Mouse (Mus musculus): ENCODE measurements at regions not wholly inside any gene's neighbourhood (a gene's known extent, or its start where the extent isn't known, plus 50 kb on each side); places are given as distances from the start of the nearest gene placed in this dataset.

DNA sequence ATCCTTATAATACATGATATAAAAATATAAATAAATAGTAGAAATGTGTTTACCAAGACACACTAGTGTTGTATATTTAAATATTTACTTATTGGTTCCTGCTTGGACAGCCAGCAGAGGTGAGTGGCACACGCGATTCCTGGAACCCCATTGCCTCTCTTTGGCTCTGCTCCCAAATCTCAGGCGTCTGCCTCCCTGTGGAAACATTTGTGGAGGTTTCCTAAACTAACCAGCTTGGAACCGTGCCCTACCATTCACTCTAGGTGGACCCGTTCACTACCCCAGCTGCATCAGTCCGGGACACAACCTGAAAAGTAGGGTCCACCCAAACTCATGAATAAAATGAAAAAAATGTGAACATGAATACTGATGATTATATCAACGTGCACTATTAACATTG, 404.0 kb upstream of the Defb41 start:
- DNase-seq, result no peak

DNA sequence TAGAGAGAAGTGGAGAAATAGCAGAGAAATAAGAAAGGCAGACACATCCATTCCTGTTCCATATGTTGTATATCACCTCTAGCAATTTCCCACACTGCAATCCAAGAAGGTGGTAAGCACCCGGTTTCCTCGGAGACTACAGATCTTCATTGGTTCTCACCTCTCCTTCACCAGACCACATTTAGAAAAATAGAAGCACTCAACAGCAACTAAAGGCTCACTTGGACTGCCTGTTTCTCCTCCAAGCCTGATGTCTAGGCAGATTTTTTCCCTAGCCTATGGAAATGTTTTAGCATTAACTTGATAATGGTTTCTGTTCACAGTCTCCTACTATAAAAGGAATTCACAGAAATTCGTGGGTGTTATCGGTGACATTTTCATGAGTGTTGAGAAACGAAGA, 403.3 kb upstream of the Defb41 start:
- DNase-seq, result no peak

DNA sequence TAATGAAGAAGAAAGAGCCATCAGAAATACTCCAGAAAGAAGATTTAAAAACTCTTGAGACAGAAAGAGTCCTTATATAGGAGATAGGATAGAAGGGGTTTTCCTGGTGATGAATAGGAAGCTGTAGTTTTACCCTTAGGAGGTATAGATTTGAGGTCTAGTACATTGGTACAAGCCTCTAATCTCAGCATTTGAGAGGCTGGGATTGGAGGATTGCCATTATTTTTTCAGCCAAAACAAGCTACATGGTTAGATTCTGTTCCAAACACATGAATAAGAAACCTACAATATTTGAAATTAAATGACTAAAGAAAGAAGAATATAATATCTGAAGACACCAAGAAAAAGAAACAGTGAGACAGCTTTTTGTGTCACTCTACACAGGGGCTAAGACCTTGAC, 375.9 kb upstream of the Defb41 start:
- DNase-seq, result no peak

DNA sequence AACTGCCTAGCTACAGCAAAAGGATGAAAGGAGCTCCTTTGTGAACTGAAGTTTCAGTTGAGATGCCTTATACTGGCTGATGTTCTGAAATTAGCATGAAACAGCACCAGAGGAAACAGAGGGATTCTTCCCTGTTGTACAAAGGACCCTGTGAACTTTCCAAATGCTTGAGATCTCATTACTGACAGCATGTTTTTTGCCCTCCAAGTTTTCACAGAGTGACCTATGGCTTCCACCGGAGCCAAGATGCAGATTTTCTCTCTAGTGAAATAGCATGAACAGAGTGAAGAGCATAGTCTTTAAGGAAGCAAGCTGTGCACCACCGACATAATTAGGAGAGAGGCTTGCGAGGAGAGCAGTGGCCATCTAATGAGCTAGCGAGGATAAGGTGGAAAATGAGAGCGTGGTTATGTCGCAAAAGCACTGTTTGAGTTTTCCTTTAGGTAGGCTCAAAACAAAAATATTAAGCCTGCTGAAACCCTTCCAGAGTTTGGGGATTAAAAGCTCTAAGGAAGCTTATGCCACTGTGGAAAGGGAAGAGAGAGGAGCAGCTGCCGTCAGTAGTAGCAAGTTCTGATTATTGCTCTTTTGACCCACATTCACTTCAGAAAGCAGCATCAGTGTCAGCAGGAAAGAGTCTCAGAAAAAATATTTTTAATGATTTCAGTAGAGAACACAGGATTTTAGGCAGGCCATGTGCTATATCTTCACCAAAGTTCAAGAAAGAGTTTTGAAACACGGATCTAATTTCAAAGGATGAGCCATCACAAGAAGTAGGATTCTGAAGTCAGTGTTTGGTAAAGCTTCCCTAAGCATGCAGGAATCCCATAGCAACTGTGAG, 374.7 kb upstream of the Defb41 start:
- no peak for DNase-seq

DNA sequence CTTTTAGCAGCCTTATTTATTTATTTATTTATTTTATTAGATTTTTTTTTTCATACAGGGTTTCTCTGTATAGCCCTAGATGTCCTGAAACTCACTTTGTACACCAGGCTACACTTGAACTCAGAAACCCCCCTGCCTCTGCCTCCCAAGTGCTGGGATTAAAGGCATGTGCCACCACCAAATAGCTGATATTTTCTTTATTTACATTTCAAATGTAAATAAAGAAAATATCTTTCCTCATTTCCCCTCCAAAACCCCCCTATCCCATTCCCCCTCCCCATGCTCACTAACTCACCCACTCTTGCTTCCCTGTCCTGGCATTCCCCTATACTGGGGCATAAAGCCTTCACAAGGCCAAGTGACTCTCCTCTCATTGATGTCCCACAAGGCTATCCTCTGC, 372.4 kb upstream of the Defb41 start:
- DNase-seq, result no peak

DNA sequence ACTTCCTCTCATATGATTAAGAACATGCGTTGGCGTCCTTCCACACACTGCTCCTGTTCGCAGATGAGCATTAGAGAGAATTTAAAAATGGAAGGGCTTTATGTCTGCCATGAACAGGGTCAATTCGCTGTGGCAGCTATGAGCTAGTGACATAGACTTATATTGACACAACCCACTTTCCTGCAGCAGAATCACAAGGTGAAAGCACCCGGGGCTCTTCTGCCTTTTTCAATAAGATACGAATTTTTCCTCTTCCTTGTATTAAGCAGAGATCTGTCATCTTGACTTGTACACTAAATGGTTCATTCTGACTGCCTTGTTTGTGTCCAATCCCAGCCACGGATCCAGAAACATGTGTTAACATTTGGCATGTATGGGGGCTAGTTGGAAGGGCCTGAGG, 345.3 kb upstream of the Defb41 start:
- no peak for DNase-seq

DNA sequence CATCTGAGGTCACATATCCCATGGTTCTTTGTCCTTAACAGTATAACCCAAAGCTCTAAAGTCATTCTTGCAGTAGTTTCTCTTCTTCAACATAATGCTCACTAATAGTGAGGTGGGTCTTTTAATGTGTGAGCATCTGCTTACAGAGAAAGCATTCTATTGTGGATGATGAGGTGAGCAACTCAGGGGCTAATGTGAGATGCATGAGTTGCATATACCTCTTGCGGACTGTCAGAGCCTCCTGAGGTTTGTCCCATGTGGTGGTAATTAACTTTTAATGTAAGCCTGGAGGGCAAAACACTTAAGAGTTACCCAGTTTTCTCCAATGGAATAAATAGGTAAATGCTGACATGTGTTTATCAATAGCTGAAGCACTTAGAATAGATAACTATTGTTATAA, 334.9 kb upstream of the Defb41 start:
- no peak for DNase-seq

DNA sequence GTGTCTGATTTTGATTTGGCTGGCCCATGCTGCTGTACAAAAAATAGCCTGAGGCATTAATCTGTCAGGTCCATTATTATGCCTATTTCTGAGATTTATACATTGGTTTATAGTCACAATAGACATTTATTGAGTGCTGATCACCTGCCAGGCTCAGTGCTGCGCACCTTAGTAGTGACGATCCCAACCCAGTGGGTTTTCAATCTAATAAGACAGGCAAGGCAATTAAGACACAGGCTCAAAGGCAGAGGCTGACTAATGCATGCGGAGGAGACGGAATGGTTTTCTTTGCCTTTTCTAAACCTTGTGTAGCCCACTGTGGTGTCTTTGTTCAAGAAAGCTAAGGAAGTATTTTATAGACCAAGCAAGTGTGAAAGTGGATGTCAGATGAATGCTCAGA, 334.0 kb upstream of the Defb41 start:
- DNase-seq, result no peak

DNA sequence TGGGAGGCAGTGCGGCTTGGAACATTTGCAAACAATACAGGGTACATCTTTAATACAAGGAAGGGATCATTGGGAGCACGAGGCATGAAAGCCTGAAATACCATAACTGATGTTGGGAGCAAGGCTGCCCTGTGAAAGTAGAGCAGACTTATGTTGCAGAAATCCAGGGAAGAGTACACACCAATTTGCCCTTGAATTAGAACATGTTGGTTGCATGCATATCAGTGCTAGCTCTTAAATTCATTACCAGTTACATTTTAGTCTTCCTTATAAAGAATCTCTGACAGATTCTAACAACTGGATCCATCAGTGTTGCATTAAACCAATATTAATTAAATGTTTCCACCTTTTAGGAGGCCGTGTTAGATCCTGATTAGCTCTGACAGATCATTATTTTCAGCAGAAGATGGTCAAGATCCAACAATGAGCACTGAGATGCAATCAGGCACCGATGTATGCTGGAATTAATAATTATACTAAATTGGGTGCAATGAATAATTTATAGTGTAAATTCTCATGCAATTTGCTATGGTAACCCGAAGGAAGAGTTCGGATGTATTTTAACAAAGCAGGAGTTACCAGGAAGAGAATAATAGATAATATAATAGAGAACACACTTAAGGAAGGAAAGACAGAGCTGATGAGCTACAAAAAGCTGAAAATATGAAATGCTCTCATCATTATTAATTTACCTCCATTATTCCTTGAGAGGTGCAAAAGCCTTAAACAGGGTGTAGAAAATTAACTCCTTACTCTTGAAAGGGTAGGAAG, 318.6 kb upstream of the Defb41 start:
- no peak for DNase-seq

DNA sequence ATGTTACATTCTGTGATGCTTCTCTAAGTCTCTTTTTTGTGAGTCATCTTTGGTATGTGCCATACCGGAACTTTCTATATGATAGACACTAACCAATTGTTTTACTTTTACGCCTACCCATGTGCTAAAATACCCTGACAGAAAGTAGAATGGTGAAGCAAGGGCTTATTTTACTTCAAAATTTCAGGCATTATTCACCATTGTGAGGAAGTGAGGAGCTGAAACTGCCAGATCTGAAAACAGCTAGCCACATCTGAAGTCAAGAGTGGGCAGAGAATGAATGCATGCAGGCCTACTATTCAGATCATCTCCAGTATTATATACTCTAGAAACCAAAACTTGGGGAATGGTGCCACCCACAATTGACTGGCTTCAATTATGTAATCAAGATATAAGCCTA, 313.7 kb upstream of the Defb41 start:
- DNase-seq, result no peak

DNA sequence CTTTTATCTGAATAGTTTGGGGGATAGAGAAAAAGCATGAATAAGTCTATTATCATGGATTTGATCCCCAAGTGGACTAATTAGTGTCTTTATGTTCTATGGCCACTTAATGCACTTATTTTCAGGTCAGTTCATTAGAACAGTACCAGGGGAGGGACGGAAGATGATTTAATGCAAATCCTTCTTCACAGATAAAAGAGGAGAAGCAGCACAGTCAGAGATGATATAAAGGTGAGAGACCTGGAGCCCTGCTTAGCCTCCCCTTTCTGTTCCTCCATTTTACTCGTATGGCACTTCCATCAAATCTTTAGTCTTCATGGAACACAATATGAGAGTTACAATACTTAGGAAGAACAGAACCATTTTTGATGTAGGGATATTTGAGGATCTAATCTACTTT, 302.1 kb upstream of the Defb41 start:
- no peak for DNase-seq

DNA sequence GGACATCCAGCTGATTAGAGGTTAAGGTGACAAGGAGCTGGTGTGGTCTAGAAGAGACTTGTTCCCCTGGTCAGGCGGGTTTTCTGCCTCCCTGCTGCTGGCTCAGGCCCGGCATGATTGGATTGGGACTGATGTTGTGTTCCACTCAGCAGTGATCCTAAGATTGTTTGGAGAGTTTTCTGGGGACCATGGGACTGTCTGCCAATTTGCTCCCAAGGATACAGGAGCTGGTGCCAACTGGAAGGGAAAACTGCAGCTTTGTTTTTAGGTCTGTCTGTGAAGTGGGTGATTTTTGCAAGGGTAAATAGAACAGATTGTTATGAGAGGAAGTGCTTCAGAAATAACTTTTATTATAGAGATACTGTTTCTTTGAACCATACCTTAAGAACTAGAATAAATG, 286.3 kb upstream of the Defb41 start:
- peak; percentile 1 for DNase-seq

DNA sequence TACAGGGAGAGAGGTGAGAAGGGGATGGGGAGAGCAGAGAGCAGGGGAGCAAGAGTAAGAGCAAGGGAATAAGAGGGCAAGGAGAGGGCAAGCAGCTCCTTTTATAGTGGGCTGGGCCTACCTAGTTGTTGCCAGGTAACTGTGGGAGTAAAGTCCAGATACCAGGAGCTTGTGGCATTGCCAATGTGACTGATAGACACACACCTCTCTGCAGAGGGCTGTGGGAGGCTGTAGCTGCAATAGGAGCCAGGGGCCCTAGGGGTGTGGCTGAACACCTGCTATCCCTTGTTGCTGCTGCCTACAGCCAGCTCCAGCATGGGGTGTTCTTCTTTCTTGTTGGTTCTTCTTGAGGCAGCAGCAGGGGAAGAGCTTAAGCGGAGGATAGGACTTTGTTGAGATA, 266.8 kb upstream of the Defb41 start:
- DNase-seq, result no peak

DNA sequence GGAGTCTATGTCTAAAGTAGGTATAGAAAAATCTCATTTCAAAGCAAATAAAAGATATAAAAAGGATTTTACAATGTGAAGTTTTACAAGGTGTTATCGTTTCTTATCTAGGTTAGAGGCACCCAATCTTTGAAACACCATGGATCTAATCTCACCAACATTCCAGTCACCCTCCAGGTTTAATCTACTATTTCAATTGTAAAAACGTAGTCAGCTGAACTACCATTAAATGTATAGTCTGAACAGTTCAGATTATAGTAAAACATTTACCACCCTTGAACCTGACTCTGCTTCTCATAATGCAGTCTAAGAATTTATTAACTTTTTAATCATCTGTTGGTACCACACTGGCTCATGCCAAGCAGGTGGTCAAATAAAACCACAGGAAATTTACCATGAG, 259.5 kb upstream of the Defb41 start:
- DNase-seq, result no peak

DNA sequence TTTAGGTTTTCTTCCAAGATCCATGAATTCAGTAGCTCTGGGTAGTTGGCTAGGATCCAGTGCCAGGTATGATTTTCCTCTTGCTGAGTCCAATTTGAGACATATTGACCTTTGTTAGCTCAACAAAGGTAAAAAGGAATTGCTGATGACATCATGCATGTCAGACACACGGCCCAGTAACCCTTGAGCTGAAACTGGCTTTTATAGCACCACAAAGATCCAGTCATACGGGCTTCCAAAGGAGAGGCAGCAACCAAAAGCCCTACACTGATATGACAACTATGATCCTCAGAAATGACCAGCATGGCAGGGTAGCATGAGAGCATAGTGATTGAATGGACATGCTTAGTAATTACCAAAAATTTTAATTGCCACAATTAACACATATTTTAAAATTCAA, 258.0 kb upstream of the Defb41 start:
- no peak for DNase-seq

DNA sequence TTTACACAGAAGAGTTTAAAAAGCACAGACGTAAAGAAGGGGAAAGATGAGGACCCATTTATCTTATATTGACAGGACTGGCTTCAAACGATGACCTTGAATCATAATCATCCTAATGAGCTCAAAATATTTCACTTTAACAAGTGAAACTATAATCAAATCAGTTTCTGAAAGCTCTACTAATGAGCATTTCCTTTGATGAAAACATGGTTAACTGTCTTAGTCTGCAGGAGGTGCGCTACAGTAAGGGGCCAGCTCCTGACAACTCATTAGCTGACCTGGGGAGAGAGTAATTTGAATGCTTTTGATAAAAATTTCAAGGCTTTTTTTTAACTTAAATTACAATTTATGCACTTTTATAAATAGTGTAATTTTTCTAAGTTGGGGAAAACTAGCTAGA, 247.8 kb upstream of the Defb41 start:
- DNase-seq, result no peak

DNA sequence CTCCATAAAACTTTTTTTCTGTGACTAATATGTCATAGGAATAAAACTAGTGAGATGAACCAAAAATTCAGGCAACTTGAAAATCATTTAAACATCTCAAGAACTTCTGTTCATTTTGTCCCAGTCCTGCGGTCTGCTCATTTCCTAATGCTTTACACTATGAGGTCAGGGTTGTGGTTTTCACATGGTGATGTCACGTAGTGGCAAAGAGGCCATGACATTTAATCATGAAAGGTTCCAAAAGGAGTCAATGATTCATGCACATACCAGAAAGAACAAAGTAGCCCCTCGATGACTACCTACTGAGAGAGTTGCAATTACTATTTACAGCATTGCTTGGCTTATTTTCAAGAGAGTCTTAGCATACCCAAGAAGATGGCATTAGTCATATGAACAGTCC, 233.6 kb upstream of the Defb41 start:
- peak; percentile 80 for DNase-seq

DNA sequence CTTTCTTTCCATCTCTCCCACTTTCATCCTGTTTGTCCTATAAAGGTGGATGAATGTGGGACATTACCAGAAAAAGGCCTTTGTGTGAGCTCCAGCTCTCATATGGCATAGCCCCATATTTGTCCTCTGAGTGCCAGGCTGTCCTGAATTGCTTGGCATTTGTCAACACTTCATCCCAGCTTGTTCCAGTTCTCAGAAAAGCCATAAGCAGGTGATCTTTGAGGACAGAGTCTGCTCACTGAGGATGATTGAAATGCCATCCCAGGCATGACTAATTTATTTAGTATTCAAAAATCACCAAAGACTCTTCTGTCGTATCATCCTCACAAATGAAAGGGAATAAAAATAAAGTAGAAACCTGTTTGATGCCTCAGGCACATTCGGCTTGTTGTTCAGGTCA, 203.6 kb upstream of the Defb41 start:
- no peak for DNase-seq

DNA sequence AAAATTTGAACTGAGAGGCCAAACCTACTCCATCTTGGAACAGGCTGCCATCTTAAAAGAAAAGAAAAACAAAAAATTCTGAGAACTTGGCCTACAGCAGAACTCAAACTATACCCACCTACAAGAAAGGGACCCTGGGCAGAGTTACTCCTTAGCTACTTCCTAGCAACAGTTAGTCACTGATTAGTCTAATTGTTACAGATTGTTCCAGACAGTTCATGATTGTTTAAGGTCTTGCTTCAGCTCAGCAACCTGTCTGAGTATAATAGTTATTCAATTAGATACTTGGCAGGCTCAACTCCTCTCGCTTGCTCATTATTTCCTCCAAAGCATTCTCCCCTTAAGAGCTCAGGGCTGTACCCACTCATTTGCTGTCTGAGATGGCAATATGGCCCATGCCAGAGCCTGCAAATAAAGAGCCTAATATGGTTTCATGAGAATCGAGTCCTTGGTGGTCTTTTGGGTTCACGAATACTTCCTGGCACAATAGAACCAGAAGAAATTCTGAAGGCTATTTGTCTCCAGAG, 200.4 kb upstream of the Defb41 start:
- no peak for DNase-seq

DNA sequence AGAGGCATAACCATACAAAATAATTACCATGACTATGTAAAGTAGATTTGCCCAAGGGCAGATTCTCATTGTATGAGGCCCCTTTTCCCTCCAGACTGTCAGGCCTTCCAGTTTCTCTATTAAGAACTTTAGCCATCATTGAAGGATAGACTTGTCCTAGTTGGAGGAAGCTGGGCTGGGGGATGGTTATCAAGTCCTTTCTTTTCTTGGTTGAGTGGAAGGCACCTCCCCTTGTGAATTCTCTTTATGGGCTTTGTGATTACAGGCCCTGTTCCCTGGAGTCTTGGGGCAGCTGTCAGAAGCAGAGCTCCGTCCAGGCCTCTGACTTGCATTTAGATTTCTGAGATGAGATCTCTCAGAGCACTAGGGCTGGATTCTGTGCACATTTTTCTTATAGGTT, 198.3 kb upstream of the Defb41 start:
- no peak for DNase-seq

DNA sequence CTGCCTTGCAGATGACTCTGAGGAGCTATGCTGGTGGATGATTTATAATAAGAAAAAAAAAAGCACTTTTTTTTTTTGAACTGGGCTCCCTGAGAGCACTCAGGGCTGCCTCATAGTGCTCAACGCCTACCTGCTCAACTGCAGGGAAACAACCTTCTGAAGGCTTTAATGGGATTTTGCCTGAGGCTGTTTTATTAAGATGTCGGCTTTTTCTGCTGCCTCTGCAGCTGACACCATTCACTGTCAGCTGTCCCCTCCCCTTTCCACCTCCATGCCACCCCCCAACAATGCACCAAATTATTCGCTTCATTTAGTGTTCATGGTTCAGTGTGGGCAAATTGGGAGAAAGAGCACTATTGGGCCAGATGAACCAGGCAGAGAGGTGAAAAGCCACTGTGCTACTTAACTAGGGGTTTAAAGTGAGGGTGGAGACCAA, 151.4 kb upstream of the Defb41 start:
- DNase-seq, result no peak

DNA sequence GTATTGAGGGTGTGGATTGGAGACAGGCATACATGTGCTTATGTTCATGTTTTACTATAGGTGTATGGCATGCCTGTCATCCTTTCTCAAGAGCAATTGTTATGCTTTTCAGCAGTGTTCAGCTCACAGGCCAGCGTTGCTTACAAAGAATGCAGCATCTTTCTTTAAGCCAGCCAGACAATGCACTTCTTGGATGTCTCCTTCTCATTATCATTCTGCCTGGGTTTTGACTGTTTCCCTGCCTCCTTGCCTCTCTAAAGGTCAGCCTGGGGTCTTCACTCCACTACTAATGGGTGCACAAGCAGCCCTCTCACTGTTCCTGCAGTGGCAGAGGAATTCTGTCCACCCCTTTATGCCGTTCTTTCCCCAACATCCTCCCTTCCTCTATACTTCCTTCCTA, 150.9 kb upstream of the Defb41 start:
- DNase-seq, result no peak

DNA sequence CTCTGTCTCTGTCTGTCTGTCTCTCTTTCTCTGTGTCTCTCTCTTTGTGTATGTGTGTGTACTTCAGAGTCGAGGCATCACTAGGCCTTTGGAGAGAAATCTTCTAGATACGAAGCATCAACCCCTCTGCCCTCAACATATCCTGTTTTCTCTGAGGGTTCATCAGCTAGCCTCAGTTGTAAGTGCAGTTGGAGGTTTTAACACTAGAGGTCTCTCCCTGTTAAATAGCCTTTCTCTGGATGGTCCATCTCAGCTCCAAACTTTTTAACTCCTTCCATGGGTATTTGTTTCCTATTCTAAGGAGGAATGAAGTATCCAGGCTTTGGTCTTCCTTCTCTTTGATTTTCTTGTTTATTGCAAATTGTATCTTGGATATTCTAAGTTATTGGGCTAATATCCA, 147.8 kb upstream of the Defb41 start:
- DNase-seq, result no peak

DNA sequence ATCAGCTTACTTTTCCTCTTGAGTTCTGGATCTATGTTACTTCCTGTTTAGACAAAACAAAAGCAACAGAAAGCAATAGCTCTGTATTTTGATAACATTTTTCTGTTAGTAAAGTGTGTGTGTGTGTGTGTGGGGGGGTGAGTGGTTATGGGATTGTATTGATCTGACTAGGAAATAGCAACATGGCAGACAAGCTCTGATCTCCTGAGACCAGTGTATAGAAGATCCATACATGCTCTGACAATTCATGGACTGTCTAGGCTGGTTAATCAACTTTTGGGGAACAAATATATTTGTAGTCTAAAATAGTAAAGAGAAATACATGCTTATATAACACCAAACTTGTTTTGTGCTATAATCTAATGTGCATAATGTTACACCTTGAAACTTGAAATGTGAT, 124.7 kb upstream of the Defb41 start:
- no peak for DNase-seq
